Comparison of ENCODE assay signal across 14 mouse cellular contexts in genomic region chr6:103183355-103183754, GRCm38 (mm10).
"Had no signal": no experiment of that assay in that cellular context is flagged by ENCODE, and none has a peak within 500 bp of the region (broad histone marks: within the 10 kb centered on the region; RNA-seq: fewer than 3 reads in every experiment).

No protein-coding gene starts in this region.

- DNase-seq: liver, postnatal 0 days; lung, adult 2 months; lung, postnatal 14 days; lung, postnatal 36 days; midbrain, embryonic 14.5 days; retina, postnatal 1 day; right cerebral cortex, adult 18-20 months; right cerebral cortex, postnatal 25 days; right cerebral cortex, postnatal 4 days; spleen, adult 18-20 months; thymus, adult 18-20 months; thymus, postnatal 14 days had no signal

- ATAC-seq: liver, postnatal 0 days; lung, postnatal 0 days; midbrain, embryonic 16.5 days had no signal
